Mouse (Mus musculus) forebrain, embryonic 16.5 days (tissue): ENCODE measurements at regions not wholly inside any gene's neighbourhood (a gene's known extent, or its start where the extent isn't known, plus 50 kb on each side); places are given as distances from the start of the nearest gene placed in this dataset.
"Not testable (repeated sequence)": the region's sequence is repeated elsewhere in the genome, so short reads cannot be mapped to it uniquely, and the experiment has no call there.

Experiments
- ATAC-seq: fragments of 200-750 bp; cut with Nextera tagmentation; 2 replicates; pipeline ENCODE4 v1.8.0; 2017; ENCODE audit warnings: mild to moderate bottlenecking, moderate library complexity
- H3K27ac ChIP-seq: fragments of 300-500 bp; sonication (generic); 2 replicates; pipeline ENCODE4 v1.5.1; 2014; ENCODE audit warnings: low read length, control low read depth
- H3K27me3 ChIP-seq: fragments of 300-500 bp; sonication (generic); replicated peaks from 2 replicates; pipeline ENCODE4 v1.6.1; 2014; ENCODE audit warnings: low read length; ENCODE audit not compliant: control insufficient read depth, insufficient read depth
- H3K36me3 ChIP-seq: fragments of 300-500 bp; sonication (generic); 2 replicates; pipeline ENCODE4 v1.6.1; 2014; ENCODE audit not compliant: control insufficient read depth, insufficient read depth
- H3K4me1 ChIP-seq: fragments of 300-500 bp; sonication (generic); replicated peaks from 2 replicates; pipeline ENCODE4 v1.6.1; 2014; ENCODE audit warnings: low read length; ENCODE audit not compliant: control insufficient read depth, insufficient read depth
- H3K4me2 ChIP-seq: fragments of 300-500 bp; sonication (generic); 2 replicates; pipeline ENCODE4 v1.6.1; 2014; ENCODE audit warnings: mild to moderate bottlenecking, low read length, control low read depth
- H3K4me3 ChIP-seq: fragments of 300-500 bp; sonication (generic); replicated peaks from 2 replicates; pipeline ENCODE4 v1.5.1; 2014; ENCODE audit warnings: mild to moderate bottlenecking, low read length, control low read depth
- H3K9ac ChIP-seq: fragments of 300-500 bp; sonication (generic); replicated peaks from 2 replicates; pipeline ENCODE4 v1.6.1; 2014; ENCODE audit warnings: low read depth, low read length, control low read depth
- H3K9me3 ChIP-seq: fragments of 300-500 bp; sonication (generic); 2 replicates; pipeline ENCODE4 v1.6.1; 2016; ENCODE audit warnings: low read length; ENCODE audit not compliant: control insufficient read depth
- WGBS: fragments of 180-500 bp; shearing (Covaris S2); extraction: QIAGEN DNeasy Blood & Tissue Kit; methylation state at CpG from one replicate; pipeline ENCODE4 v1.1.7; 2014; 5-methylcytosine and 5-hydroxymethylcytosine counted together

DNA sequence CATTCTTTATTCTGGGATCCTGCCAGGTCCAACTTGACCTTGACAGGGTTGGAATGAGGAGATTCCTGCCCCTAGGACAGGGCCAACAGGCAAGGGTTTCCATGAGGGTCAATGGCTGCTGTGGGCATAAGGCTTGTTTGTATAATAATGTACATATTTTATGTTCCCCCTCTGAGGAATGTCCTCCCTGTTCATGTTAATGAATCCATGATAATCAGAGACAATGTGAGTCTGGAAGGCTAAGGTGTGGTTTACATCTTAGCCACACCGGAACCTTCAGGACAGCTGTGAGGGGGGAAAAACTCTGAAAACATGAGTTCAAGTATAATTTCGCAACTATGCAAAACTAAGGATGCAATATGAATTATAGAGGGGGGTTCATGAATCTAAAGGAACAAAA, 172.8 kb downstream of the Iqub start:
- Histone ChIP-seq H3K27ac (no peak overlapping the region), H3K4me2 (no peak overlapping the region), H3K9ac (no peak overlapping the region), H3K9me3 (no peaks in the 10 kb centered on the region), H3K27me3 (no peaks in the 10 kb centered on the region), H3K4me3 (no peak overlapping the region), H3K4me1 (no peaks in the 10 kb centered on the region), H3K36me3 (no peaks in the 10 kb centered on the region)
- no peak for ATAC-seq
- 98% methylated on average over 2 of the region's 2 CpGs for WGBS

DNA sequence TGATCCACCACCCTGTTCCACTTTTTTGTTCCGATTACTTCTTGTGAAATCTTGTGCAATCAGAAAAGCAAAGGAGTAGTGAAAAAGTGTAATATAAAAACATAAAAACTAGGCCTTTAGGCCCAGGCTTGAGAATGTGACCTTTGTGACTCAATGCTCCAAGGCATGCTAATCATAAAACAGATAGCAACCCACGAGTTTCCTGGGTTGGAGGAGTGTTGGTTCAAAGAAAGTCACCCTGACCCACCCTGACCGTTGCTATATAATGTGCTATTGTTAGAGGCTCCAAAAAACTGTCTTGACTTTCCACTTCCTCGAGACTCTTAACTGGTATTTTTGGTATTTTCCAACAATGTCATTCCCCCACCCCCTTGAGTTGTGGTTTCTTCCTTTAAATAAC, 172.2 kb upstream of the Slc13a1 start:
- 79% methylated on average over 4 of the region's 4 CpGs for whole genome bisulfite sequencing
- H3K9me3 ChIP-seq, ATAC-seq, H3K27ac ChIP-seq, H3K36me3 ChIP-seq, H3K27me3 ChIP-seq, H3K4me1 ChIP-seq, H3K4me2 ChIP-seq, H3K9ac ChIP-seq, H3K4me3 ChIP-seq: not testable (repeated sequence)

DNA sequence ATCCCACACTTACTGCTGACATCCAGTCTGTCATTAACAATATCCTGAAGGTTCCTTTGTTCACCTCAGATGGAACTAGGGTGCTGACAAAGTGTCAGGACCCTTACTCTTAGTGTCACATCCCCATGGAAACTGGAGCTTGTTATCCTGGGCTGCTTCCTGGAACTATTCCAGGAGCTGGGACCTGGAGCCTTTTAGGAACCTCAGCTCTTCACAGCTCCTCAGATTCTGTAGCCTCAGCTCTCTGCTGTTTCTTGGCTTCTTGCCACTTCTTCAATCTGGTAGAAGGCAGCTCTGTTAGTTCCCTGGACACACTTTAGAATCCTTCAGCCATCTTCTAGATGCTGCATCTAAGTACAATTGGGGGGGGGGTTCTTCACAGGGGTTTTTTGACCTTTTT, 157.3 kb upstream of the Slc13a1 start:
- Histone ChIP-seq H3K9me3 (no peaks in the 10 kb centered on the region), H3K4me3 (no peak overlapping the region), H3K36me3 (no peaks in the 10 kb centered on the region), H3K27me3 (no peaks in the 10 kb centered on the region), H3K4me2 (no peak overlapping the region), H3K27ac (no peak overlapping the region), H3K4me1 (peaks cover 5% of the 10 kb centered on the region; the same call in 1 of the 2 replicates), H3K9ac (no peak overlapping the region)
- ATAC-seq = peak; percentile 74

DNA sequence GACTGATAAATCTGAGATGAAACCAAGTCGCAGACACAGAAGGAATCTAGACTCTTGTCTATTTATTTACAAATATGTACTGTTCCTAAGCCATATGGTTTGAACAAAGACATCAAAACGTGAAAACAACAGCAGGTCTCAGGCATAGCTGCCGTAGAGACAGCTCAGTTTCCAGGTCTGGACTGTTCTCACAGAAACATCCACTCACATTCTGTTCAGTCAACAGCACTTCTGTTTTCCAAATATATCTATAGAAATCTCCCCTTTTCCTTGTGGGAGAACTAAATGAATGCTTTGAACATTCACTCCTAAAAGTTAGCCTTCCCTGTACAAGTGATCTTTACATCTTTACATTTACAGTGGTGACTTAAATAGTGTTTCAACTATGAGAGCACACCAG, 156.8 kb upstream of the Slc13a1 start:
- ATAC-seq = peak; percentile 55; the same call in 1 of the 2 replicates
- H3K36me3 ChIP-seq = no peaks in the 10 kb centered on the region

DNA sequence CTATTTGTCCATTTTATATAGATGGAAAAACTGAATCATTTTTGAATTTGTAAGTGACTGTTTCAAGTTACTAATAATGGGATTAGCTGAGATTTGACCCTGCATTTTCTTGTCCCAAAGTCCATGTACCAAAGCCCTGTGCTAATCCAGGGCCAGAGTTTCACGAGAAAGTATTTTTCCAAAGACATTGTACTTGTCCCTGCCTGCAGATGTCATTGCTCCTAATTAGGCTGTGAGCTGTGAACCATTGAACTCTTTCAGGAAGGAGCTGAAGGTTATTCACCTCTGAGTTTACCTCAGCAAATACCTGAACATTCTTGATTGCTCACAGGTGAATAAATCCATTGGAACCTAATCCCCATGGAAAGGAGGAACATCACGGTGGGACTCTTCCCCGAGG, 154.5 kb upstream of the Slc13a1 start:
- H3K36me3 ChIP-seq = no peaks in the 10 kb centered on the region
- H3K27ac ChIP-seq = no peak overlapping the region
- WGBS = 65% methylated on average over 3 of the region's 3 CpGs

More for the DNA sequence above, 156.8 kb upstream of the Slc13a1 start:
- H3K9ac ChIP-seq = no peak overlapping the region
- no peaks in the 10 kb centered on the region for H3K9me3 ChIP-seq
- no peak overlapping the region for H3K27ac ChIP-seq
- H3K27me3 ChIP-seq = no peaks in the 10 kb centered on the region
- WGBS = 42% methylated on average over 3 of the region's 3 CpGs
- no peak overlapping the region for H3K4me3 ChIP-seq
- no peak overlapping the region for H3K4me2 ChIP-seq
- H3K4me1 ChIP-seq = peaks cover 5% of the 10 kb centered on the region; the same call in 1 of the 2 replicates

DNA sequence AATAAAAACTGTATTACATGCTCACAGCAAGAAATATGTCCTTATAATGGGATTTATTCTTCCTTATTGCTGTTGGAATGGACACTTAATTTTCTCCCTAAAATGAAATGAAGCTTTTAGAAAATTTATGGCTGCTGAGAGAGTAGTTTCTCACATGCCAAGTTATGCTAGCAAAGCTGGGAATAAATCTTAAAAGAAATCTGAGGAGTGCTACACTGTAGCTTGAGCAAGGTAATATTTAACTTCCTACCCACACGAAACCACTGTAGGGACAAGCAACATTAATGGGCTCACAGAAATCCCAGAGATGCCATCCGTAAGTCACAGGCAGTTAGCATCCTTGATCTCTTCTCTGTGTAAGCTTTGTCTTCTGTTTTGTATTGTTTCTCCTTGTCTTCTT, 151.0 kb upstream of the Slc13a1 start:
- ATAC-seq = no peak
- Histone ChIP-seq H3K27ac (no peak overlapping the region), H3K4me3 (no peak overlapping the region), H3K4me2 (no peak overlapping the region), H3K4me1 (no peaks in the 10 kb centered on the region), H3K9me3 (no peaks in the 10 kb centered on the region), H3K36me3 (no peaks in the 10 kb centered on the region), H3K9ac (no peak overlapping the region), H3K27me3 (no peaks in the 10 kb centered on the region)
- WGBS = 89% methylated on average over 2 of the region's 2 CpGs

More for the DNA sequence above, 154.5 kb upstream of the Slc13a1 start:
- no peak for ATAC-seq
- H3K4me2 ChIP-seq = no peak overlapping the region
- H3K9me3 ChIP-seq = no peaks in the 10 kb centered on the region
- no peak overlapping the region for H3K9ac ChIP-seq
- peaks cover 5% of the 10 kb centered on the region; the same call in 1 of the 2 replicates for H3K4me1 ChIP-seq
- no peak overlapping the region for H3K4me3 ChIP-seq
- H3K27me3 ChIP-seq = no peaks in the 10 kb centered on the region

DNA sequence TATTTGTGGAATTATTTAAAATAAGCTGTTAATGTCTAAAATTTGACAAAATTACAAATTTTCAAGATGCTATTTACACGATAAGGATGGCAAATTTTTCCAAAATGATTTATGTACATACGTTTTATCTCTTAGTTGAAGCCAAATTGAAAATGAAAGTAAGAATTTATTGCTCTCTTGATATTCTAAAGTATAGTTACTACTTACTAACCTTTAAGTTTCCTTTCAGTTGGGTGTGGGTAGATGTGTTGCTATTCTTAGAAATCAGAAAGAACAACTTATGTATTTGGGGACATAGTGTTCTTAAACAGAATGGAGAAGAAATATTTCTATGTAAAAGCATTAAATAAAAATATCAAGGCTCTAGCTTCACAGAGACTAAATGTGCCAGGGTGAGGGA, 142.8 kb upstream of the Slc13a1 start:
- Histone ChIP-seq H3K4me3 (no peak overlapping the region), H3K4me2 (no peak overlapping the region), H3K9ac (no peak overlapping the region), H3K36me3 (no peaks in the 10 kb centered on the region), H3K27ac (no peak overlapping the region), H3K4me1 (no peaks in the 10 kb centered on the region), H3K27me3 (no peaks in the 10 kb centered on the region), H3K9me3 (no peaks in the 10 kb centered on the region)
- 87% methylated on average over 2 of the region's 2 CpGs for WGBS
- no peak for ATAC-seq

DNA sequence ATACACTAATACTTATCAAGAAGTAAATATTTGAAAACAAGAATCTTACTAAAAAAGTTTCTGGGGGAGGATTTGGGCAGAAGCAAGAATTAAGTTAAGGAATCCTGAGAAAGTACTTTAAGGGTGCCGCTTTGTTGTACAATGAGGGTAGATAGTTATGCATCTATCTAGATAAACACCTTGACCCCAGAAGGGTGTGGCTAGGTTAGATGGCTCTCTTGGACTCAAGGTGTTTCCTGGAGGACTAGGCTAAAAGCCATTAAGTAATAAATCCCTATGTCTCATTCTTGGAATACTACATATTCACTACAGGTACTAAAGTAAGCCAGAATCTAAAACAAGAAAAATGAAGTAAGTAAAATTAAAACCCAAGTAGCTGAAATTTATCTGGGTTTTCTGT, 141.9 kb upstream of the Slc13a1 start:
- no peak for ATAC-seq
- Histone ChIP-seq H3K9ac (no peak overlapping the region), H3K4me3 (no peak overlapping the region), H3K27ac (no peak overlapping the region), H3K4me1 (no peaks in the 10 kb centered on the region), H3K36me3 (no peaks in the 10 kb centered on the region), H3K4me2 (no peak overlapping the region), H3K27me3 (no peaks in the 10 kb centered on the region), H3K9me3 (no peaks in the 10 kb centered on the region)
- WGBS = 98% methylated on average over 1 of the region's 1 CpGs

DNA sequence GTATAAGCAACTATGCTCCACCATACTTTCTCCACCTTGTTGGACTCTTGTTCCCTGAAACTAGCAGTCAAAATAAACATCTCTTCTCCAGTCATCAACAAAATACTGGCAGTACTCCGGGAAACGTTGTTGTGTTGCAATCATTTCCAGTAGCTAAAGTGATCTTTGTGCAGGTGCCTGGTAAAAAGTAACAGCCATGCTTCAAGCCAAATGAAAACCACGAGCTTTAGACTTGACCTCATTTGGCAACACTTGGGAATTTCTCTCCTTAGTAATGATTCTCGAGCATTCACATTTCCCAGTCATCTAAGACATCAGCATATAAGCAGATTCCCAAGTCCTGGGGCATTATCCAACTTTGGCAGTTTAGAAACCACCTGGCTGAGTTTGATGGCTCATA, 133.8 kb upstream of the Slc13a1 start:
- 83% methylated on average over 4 of the region's 4 CpGs for WGBS
- Histone ChIP-seq H3K36me3 (no peaks in the 10 kb centered on the region), H3K9ac (no peak overlapping the region), H3K4me1 (no peaks in the 10 kb centered on the region), H3K4me3 (no peak overlapping the region), H3K27ac (no peak overlapping the region), H3K27me3 (no peaks in the 10 kb centered on the region), H3K9me3 (no peaks in the 10 kb centered on the region), H3K4me2 (no peak overlapping the region)
- no peak for ATAC-seq

DNA sequence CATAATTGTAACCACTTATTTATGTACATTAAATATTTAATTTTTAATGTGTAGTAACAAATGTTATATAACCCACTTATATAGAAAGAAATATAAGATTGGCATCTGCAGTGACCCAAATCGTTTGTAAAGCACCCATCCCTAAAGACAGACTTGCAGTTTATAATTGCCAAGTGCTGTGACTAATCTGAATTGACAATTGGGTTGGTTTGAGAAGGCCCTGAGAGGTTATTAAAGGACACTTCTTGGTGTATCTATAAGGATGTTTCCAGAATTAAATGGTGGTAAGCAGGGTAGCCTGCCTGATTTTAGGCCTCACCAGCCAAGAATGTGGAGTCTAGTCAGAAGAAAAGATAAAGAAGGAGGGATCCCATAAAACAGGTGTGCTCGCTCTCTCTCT, 133.3 kb upstream of the Slc13a1 start:
- no peaks in the 10 kb centered on the region for H3K36me3 ChIP-seq
- no peaks in the 10 kb centered on the region for H3K9me3 ChIP-seq
- 89% methylated on average over 2 of the region's 2 CpGs for WGBS
- no peaks in the 10 kb centered on the region for H3K27me3 ChIP-seq
- no peak overlapping the region for H3K27ac ChIP-seq
- H3K9ac ChIP-seq = no peak overlapping the region
- ATAC-seq = no peak
- no peaks in the 10 kb centered on the region for H3K4me1 ChIP-seq
- H3K4me3 ChIP-seq = no peak overlapping the region
- no peak overlapping the region for H3K4me2 ChIP-seq
